Mouse (Mus musculus): ENCODE data around the gene Prim2. TPM values are rescaled to one million over a fixed set of nuclear protein-coding genes. Genes with fewer than 3 reads are reported as not detected.

Prim2 gene
- total RNA-seq, 1 experiment from 2014 or later, result 8.4 TPM

- peak; percentile 34 for DNase-seq
Observed at GRCm38 (mm10) chr1:33551350-33551749, 118.2 kb downstream of the Prim2 start.

GRCm38 (mm10) chr1:33541708-33542107, 127.9 kb downstream of the Prim2 start:
- no peak for DNase-seq

- no peak for DNase-seq
Observed at GRCm38 (mm10) chr1:33537948-33538347, 131.6 kb downstream of the Prim2 start.

GRCm38 (mm10) chr1:33536272-33537004, 133.2 kb downstream of the Prim2 start:
- DNase-seq, result no peak

- DNase-seq, result no peak
Observed at GRCm38 (mm10) chr1:33535140-33535686, 134.4 kb downstream of the Prim2 start.

- no peak for DNase-seq
Observed at GRCm38 (mm10) chr1:33531860-33532259, 137.7 kb downstream of the Prim2 start.

GRCm38 (mm10) chr1:33531097-33531856, 138.3 kb downstream of the Prim2 start:
- DNase-seq, result peak; percentile 6

GRCm38 (mm10) chr1:33530491-33530890, 139.1 kb downstream of the Prim2 start:
- no peak for DNase-seq

- DNase-seq, result no peak
Observed at GRCm38 (mm10) chr1:33529543-33530232, 139.9 kb downstream of the Prim2 start.

- no peak for DNase-seq
Observed at GRCm38 (mm10) chr1:33527352-33527863, 142.2 kb downstream of the Prim2 start.

- DNase-seq, result no peak
Observed at GRCm38 (mm10) chr1:33523223-33523622, 146.4 kb downstream of the Prim2 start.

- no peak for DNase-seq
Observed at GRCm38 (mm10) chr1:33515124-33515523, 154.5 kb downstream of the Prim2 start.

GRCm38 (mm10) chr1:33511310-33511709, 158.3 kb downstream of the Prim2 start:
- no peak for DNase-seq

- DNase-seq, result no peak
Observed at GRCm38 (mm10) chr1:33504371-33504770, 165.2 kb downstream of the Prim2 start.

GRCm38 (mm10) chr1:33502890-33503289, 166.7 kb downstream of the Prim2 start:
- no peak for DNase-seq

GRCm38 (mm10) chr1:33502298-33502697, 167.3 kb downstream of the Prim2 start:
- DNase-seq, result no peak

GRCm38 (mm10) chr1:33500111-33500510, 169.5 kb downstream of the Prim2 start:
- DNase-seq, result no peak

GRCm38 (mm10) chr1:33499603-33500002, 170.0 kb downstream of the Prim2 start:
- no peak for DNase-seq

- no peak for DNase-seq
Observed at GRCm38 (mm10) chr1:33496128-33496527, 173.5 kb downstream of the Prim2 start.

- DNase-seq, result no peak
Observed at GRCm38 (mm10) chr1:33495586-33495985, 174.0 kb downstream of the Prim2 start.

- DNase-seq, result no peak
Observed at GRCm38 (mm10) chr1:33495203-33495553, 174.4 kb downstream of the Prim2 start.

- DNase-seq, result no peak
Observed at GRCm38 (mm10) chr1:33494524-33495202, 174.9 kb downstream of the Prim2 start.

All from adrenal gland, postnatal 14 days (tissue).